Mouse (Mus musculus) midbrain, embryonic 12.5 days (tissue): ENCODE measurements at regions not wholly inside any gene's neighbourhood (a gene's known extent, or its start where the extent isn't known, plus 50 kb on each side); places are given as distances from the start of the nearest gene placed in this dataset.
A peak's percentile ranks its signal among the peaks of the same experiment; 100 is the strongest.

Experiments used
- ATAC-seq: fragments of 200-750 bp; cut with Nextera tagmentation; 2 replicates; pipeline ENCODE4 v1.8.0; 2017; ENCODE audit warnings: low read depth, moderate TSS enrichment, moderate library complexity; ENCODE audit not compliant: low FRiP score
- H3K27ac ChIP-seq: fragments of 300-500 bp; sonication (generic); replicated peaks from 2 replicates; pipeline ENCODE4 v1.5.1; 2016; ENCODE audit warnings: mild to moderate bottlenecking
- H3K27me3 ChIP-seq: fragments of 300-500 bp; sonication (generic); 2 replicates; pipeline ENCODE4 v1.6.1; 2016; ENCODE audit warnings: mild to moderate bottlenecking
- H3K36me3 ChIP-seq: fragments of 300-500 bp; sonication (generic); 2 replicates; pipeline ENCODE4 v1.6.1; 2016
- H3K4me1 ChIP-seq: fragments of 300-500 bp; sonication (generic); 2 replicates; pipeline ENCODE4 v1.6.1; 2016
- H3K4me2 ChIP-seq: fragments of 300-500 bp; sonication (generic); replicated peaks from 2 replicates; pipeline ENCODE4 v1.6.1; 2016; ENCODE audit warnings: mild to moderate bottlenecking, moderate library complexity
- H3K4me3 ChIP-seq: fragments of 300-500 bp; sonication (generic); 2 replicates; pipeline ENCODE4 v1.5.1; 2016; ENCODE audit warnings: mild to moderate bottlenecking
- H3K9ac ChIP-seq: fragments of 300-500 bp; sonication (generic); replicated peaks from 2 replicates; pipeline ENCODE4 v1.6.1; 2016; ENCODE audit warnings: mild to moderate bottlenecking, moderate library complexity
- H3K9me3 ChIP-seq: fragments of 300-500 bp; sonication (generic); 2 replicates; pipeline ENCODE4 v1.6.1; 2016; ENCODE audit warnings: mild to moderate bottlenecking
- WGBS: fragments of 180-500 bp; shearing (Covaris S2); methylation state at CpG from one replicate; pipeline ENCODE4 v1.1.7; 2016; 5-methylcytosine and 5-hydroxymethylcytosine counted together

DNA sequence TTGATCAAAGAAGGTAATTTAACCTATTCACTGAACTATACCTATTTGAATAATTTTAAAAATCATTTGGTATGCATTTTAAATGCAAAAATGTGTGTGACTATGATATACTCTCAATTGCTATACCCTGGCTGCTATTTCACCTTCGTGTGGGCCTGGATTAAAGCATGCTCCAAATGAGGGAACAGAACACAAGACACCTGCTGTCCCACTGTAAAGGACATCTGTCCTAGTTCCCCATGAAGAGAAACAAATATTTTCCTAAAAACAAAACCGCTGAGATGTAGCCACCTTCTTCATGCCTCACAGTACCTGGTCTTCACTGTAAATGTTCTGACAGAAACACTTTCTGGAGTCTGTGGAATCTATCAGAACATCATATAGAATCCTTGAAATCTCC is 294.0 kb downstream of the Ube2cbp start:
- no peak overlapping the region for H3K4me3 ChIP-seq
- H3K27me3 ChIP-seq = no peaks in the 10 kb centered on the region
- H3K4me1 ChIP-seq = peaks cover 6% of the 10 kb centered on the region; the same call in 1 of the 2 replicates
- H3K4me2 ChIP-seq = no peak overlapping the region
- 89% methylated on average over 2 of the region's 2 CpGs for WGBS
- ATAC-seq = no peak
- H3K36me3 ChIP-seq = no peaks in the 10 kb centered on the region
- no peak overlapping the region for H3K9ac ChIP-seq
- no peak overlapping the region for H3K27ac ChIP-seq
- no peaks in the 10 kb centered on the region for H3K9me3 ChIP-seq

DNA sequence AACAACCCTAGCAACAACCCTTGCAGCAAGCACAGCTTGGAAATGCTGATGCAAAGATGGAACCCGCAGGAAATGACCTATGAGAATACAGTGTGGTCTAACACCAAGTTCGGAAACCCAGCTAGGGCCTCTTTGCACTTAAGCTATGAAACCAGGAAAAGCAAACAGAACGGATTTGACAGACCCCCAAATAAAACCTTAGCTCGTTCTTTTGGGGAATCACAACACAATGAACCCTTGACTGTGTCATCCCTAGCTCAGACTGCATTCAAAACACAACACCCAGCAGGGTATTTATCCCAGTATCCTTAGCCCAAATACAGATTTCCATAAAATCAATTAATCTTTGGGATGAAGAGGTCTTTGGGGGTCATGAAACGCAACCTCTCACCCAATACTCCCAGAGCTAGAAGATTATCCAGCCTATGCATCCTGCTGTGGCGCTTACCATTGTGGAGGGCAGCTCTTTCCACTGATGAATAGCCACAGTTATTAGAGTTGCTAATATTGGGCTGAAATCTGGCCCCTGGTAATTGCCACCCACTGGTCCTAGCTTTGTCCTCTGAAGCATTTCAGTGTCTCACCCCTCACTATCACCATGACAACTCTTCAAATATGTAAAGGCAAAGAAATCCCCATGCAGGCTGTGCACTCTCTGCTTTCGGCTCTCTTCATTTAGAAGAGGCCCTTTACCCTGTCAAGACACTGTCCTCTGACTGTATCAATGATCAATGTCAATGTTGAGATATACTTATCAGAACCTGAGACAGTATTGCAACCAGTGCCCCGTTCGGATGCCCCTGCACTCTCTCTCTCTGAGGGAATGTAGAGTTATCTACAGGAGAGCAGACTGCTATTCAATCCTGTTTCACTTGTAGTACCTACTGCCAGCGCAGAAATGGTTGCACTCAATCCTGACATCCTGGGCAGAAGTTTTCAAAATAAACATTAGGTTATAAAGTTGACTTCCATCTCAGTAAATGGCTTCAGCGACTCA is 277.7 kb downstream of the Ube2cbp start:
- Histone ChIP-seq H3K4me3 (no peak overlapping the region), H3K4me1 (peaks cover 21% of the 10 kb centered on the region), H3K27me3 (no peaks in the 10 kb centered on the region), H3K9ac (no peak overlapping the region), H3K36me3 (no peaks in the 10 kb centered on the region), H3K27ac (0 out of 2 replicates have a peak overlapping the region, but pooled peaks have one; percentile 35), H3K9me3 (no peaks in the 10 kb centered on the region), H3K4me2 (peak overlapping the region; percentile 21; the same call in 1 of the 2 replicates)
- 16% methylated on average over 11 of the region's 11 CpGs for WGBS
- ATAC-seq = peak; percentile 94

DNA sequence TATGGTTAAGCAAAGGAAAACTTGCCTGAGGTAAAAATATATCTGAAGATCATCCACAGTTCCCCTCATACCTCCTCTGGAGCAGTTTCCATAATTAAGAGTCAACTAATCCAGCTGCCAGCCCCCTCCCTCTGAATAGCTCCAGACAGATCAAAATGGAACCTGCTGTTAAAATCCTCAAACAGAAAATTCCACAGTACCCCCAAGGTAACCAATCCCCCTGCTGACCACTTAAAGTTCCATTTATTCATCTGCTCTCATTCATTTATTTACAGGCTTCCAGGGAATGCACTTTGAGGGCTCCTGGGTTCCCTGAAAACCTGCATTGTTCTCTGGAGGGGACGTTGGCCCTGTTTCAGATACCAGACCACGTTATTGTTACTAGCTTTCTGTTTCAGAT is 275.9 kb downstream of the Ube2cbp start:
- H3K36me3 ChIP-seq = no peaks in the 10 kb centered on the region
- 8% methylated on average over 2 of the region's 2 CpGs for WGBS

DNA sequence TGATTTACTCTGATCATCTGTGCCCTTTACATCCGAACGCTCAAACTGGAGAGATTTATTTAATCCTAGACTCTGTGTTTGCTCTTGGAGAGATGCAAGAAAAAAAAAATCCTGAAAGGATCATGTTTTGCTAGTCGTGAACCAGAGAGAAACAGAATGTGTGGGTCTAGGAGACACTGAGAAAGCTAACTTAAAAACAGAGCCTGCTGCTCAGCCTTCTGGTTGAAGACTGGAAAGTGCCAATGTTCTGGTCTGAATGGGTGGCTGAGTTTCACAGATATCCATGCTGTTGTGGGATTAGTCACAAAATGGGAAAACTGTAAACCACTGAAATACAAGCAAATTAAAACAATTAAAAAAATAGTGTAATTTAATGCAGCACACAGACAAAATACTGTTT is 259.7 kb downstream of the Ube2cbp start:
- H3K27ac ChIP-seq = no peak overlapping the region
- H3K9me3 ChIP-seq = no peaks in the 10 kb centered on the region
- no peaks in the 10 kb centered on the region for H3K36me3 ChIP-seq
- no peak overlapping the region for H3K4me3 ChIP-seq
- H3K4me1 ChIP-seq = no peaks in the 10 kb centered on the region
- no peaks in the 10 kb centered on the region for H3K27me3 ChIP-seq
- WGBS = 73% methylated on average over 3 of the region's 3 CpGs
- H3K4me2 ChIP-seq = no peak overlapping the region
- ATAC-seq = no peak
- H3K9ac ChIP-seq = no peak overlapping the region

More for the DNA sequence above, 275.9 kb downstream of the Ube2cbp start:
- Histone ChIP-seq H3K9ac (no peak overlapping the region), H3K27me3 (no peaks in the 10 kb centered on the region), H3K4me3 (no peak overlapping the region), H3K9me3 (no peaks in the 10 kb centered on the region), H3K4me2 (no peak overlapping the region), H3K27ac (no peak overlapping the region), H3K4me1 (peaks cover 21% of the 10 kb centered on the region)
- no peak for ATAC-seq

DNA sequence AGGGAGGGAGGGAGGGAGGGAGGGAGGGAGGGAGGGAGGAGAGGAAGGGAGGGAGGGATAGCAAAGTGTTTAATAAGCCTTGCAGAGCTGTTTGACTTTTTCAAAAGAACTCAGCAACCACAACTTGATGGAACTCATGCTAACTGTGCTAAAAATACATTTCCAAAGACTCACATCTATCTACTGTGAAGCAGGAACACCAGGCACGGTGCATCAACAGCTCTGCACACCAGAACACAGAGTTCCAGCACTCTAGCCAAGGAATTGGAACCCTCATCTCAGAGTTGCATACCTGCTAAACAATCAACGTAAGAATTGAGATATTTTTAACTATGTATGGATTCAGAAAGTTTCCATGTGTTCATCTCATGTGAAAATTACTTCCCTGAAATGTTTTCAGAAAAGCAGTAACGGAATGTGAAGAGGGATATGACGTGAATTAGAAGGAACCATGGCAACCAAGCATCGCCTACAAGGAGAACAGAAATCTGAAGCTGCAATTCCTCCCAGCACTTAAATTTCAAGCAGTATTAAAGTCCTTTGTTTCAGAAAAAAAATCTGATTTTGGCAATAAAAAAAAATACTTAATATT is 256.3 kb downstream of the Ube2cbp start:
- no peaks in the 10 kb centered on the region for H3K36me3 ChIP-seq
- no peaks in the 10 kb centered on the region for H3K27me3 ChIP-seq
- H3K4me2 ChIP-seq = no peak overlapping the region
- 85% methylated on average over 5 of the region's 5 CpGs for WGBS
- 0 out of 2 replicates have a peak, but pooled peaks cover 3% of the 10 kb centered on the region for H3K9me3 ChIP-seq
- H3K4me3 ChIP-seq = no peak overlapping the region
- no peak overlapping the region for H3K9ac ChIP-seq
- ATAC-seq = no peak
- H3K4me1 ChIP-seq = no peaks in the 10 kb centered on the region
- H3K27ac ChIP-seq = no peak overlapping the region

DNA sequence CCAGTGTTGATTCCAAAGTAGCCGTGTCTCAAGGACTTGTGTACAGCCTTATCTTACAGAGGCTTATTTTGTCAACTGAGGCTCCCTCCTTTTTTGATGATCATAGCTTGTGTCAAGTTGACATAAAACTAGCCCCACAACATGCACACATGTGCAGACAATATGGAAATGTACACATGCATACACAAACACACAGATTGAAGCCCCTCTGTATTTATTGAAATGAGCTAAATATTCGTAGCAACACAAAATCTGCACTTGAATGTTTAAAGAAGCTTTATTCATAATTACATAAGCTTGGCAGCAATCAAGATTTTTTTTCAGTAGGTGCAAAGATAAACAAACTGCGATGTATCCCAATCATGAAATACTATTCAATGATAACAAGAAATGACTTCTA is 253.5 kb downstream of the Ube2cbp start:
- H3K9me3 ChIP-seq = 0 out of 2 replicates have a peak, but pooled peaks cover 7% of the 10 kb centered on the region
- no peaks in the 10 kb centered on the region for H3K4me1 ChIP-seq
- H3K27me3 ChIP-seq = no peaks in the 10 kb centered on the region
- no peak overlapping the region for H3K9ac ChIP-seq
- H3K4me3 ChIP-seq = no peak overlapping the region
- WGBS = 93% methylated on average over 3 of the region's 3 CpGs
- no peaks in the 10 kb centered on the region for H3K36me3 ChIP-seq
- no peak overlapping the region for H3K27ac ChIP-seq
- H3K4me2 ChIP-seq = no peak overlapping the region
- ATAC-seq = no peak

DNA sequence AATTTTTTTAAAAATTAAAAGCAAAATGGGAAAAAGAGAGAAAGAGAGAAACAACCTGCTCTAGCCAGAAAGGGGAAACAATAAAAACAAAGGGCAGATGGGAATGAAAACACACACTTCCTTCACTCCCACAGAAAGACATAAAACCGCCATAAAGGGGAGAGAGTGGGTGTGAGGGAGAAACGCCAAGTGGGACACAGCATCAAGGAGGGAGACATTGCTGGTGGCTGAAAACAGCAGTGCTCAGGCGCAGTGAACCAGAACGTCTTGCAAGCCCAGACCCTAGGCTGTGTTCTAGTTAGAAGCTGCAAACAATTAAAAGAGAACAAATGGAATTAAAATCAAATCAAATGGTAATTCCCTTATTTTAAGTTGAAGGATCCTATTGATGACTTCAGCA is 245.1 kb downstream of the Ube2cbp start:
- Histone ChIP-seq H3K9me3 (0 out of 2 replicates have a peak, but pooled peaks cover 5% of the 10 kb centered on the region), H3K4me2 (no peak overlapping the region), H3K4me3 (no peak overlapping the region), H3K36me3 (no peaks in the 10 kb centered on the region), H3K27me3 (no peaks in the 10 kb centered on the region), H3K4me1 (no peaks in the 10 kb centered on the region), H3K27ac (no peak overlapping the region), H3K9ac (no peak overlapping the region)
- ATAC-seq = no peak
- 81% methylated on average over 4 of the region's 4 CpGs for WGBS

DNA sequence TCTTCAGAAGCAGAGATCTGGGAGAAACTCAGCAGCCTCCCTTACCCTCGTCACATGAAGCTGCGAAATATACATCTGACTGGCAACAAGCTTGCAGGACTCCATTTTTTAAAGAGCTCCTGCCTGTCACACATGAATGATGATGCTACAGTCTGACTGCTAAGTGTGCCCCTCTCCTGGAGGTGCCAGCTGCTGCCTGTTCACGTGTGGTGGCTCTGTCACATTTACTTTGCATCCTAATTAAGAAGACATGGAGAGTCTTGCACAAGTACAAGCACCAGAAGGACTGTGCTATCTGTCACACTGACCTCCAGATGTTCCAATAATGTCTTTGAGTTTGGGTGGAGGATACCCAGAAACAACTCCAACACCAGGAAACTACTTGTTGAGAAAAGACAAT is 240.2 kb downstream of the Ube2cbp start:
- Histone ChIP-seq H3K4me1 (no peaks in the 10 kb centered on the region), H3K9me3 (no peaks in the 10 kb centered on the region), H3K36me3 (no peaks in the 10 kb centered on the region), H3K9ac (no peak overlapping the region), H3K27ac (no peak overlapping the region), H3K4me3 (no peak overlapping the region), H3K4me2 (no peak overlapping the region), H3K27me3 (no peaks in the 10 kb centered on the region)
- WGBS = 66% methylated on average over 3 of the region's 3 CpGs
- 0 out of 2 replicates have a peak, but pooled peaks have one; percentile 16 for ATAC-seq

DNA sequence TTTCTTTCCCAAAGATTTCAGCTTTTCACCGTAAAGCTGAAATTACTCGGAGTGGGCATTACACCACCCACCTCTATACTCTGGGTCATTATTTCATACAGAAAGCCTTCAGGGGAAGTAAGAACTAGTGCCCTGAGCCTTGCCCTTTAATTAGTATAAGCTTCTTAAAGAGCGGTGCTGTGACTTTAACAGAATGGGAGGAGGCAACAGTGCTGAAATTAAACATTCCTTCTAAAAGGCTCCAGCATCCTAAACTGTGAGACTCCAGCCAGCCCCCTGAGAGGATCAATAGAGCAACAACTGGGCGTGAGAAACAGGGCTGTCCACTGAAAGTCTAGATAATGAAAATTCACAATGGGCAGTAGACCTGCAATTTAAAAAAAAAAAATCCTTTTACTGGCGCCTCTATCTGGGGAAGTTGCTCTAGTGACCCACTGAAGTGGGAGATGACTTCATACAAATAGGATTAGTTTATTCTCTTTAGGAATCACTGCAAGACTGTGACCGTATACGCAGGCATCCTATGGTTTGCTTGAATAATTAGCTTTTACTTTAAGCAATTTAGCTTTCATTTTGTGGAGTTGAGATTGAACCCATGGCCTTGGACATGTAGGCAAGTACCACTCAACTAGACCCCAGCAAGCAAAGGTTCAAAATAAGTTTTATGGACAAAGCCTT is 233.9 kb downstream of the Ube2cbp start:
- Histone ChIP-seq H3K4me3 (no peak overlapping the region), H3K27ac (no peak overlapping the region), H3K36me3 (no peaks in the 10 kb centered on the region), H3K9ac (no peak overlapping the region), H3K4me2 (no peak overlapping the region), H3K9me3 (0 out of 2 replicates have a peak, but pooled peaks cover 5% of the 10 kb centered on the region), H3K4me1 (peaks cover 14% of the 10 kb centered on the region), H3K27me3 (no peaks in the 10 kb centered on the region)
- ATAC-seq = peak; percentile 73
- 8% methylated on average over 7 of the region's 7 CpGs for WGBS

DNA sequence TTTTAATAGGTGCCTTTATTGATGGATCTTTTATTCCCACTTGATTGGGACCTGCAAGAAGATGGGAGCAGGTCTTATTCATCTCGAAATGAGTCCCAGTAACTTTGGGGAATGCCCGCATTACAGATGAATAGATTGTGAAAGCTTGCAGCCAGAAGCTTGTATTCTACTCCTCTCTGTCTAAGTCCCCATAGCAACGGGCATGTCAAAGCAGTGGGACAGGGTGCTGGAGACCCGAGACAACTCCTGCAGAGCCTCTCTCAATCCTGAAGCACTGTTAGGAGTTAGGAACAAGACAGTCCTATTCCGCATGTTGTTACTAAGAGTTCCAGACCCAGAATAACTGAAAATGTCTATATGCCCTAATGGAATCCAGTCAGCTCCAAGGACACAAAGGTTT is 233.1 kb downstream of the Ube2cbp start:
- Histone ChIP-seq H3K9ac (no peak overlapping the region), H3K9me3 (peaks cover 6% of the 10 kb centered on the region; the same call in 1 of the 2 replicates), H3K4me1 (peaks cover 14% of the 10 kb centered on the region), H3K36me3 (no peaks in the 10 kb centered on the region), H3K4me2 (no peak overlapping the region), H3K4me3 (no peak overlapping the region), H3K27ac (no peak overlapping the region), H3K27me3 (no peaks in the 10 kb centered on the region)
- 13% methylated on average over 5 of the region's 5 CpGs for WGBS
- peak; percentile 75 for ATAC-seq

DNA sequence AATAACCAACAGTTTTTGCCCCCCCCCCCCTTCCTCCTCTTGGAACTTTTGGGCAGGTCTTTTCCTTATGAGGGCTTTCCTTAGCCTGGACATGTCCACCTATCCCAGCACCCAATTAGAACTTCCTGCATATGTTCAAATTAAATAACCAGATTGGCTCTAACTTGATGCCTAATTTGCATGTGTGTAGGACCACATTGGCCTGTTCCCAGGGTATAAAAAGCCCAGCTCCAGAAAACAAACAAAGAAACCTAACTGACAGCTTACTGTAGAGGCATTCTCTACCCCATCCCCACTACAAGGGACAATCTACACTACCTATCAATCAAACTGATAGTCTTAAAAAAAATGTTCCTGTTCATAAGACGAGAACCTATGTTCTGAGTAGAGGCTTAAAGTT is 232.6 kb downstream of the Ube2cbp start:
- peak; percentile 42 for ATAC-seq
- no peak overlapping the region for H3K9ac ChIP-seq

DNA sequence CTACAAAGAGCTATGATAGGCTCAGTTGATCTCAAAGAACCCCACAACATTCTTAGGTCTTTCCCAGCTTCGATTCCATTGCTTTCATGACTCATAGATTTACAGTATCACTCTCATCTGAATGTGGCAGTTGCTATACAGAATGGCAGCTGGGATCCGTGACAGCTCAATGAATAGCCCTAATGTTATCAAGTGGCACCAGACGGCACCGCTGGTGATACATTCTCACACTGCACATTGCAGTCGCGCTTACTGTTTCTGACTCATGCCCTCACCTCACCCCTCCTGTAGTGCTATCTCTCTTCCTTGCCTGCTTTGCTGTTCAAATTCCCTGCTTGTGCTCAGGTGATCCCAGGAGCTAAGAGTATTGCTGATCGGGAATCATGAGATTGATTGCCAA is 231.0 kb downstream of the Ube2cbp start:
- H3K27ac ChIP-seq = no peak overlapping the region
- peaks cover 8% of the 10 kb centered on the region; the same call in 1 of the 2 replicates for H3K9me3 ChIP-seq
- H3K9ac ChIP-seq = no peak overlapping the region
- H3K4me1 ChIP-seq = peaks cover 14% of the 10 kb centered on the region
- H3K4me2 ChIP-seq = no peak overlapping the region
- WGBS = 91% methylated on average over 7 of the region's 7 CpGs
- H3K36me3 ChIP-seq = no peaks in the 10 kb centered on the region
- H3K27me3 ChIP-seq = no peaks in the 10 kb centered on the region
- no peak overlapping the region for H3K4me3 ChIP-seq
- no peak for ATAC-seq

More for the DNA sequence above, 232.6 kb downstream of the Ube2cbp start:
- Histone ChIP-seq H3K4me1 (peaks cover 14% of the 10 kb centered on the region), H3K27ac (no peak overlapping the region), H3K9me3 (peaks cover 8% of the 10 kb centered on the region; the same call in 1 of the 2 replicates), H3K4me2 (no peak overlapping the region), H3K36me3 (no peaks in the 10 kb centered on the region), H3K4me3 (no peak overlapping the region), H3K27me3 (no peaks in the 10 kb centered on the region)
- 62% methylated on average over 1 of the region's 1 CpGs for WGBS
